Mouse (Mus musculus): ENCODE results near the gene Enthd1.

The Enthd1 gene

DNA sequence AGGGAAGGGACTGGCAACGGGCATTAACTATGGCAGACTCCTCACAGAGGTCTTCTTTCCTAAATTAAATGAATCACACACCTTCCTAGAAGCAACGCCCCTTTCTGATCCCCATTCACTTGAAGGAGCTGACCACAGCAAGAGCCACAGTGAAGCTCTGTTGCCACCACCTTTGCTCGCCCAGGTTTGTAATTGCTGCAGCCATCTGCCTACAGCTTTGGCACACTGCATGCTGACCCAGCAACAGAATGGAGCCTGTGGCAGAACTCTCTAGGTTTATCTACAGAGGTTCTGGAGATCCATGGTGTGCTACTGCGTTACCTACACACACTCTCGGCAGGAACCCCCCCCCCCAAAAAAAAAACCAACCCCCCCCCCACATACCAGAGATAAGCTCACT lies 74.8 kb downstream of the Enthd1 start:
- DNase-seq (ENCODE audit: extremely low spot score, low read depth, low spot score), result no peak

DNA sequence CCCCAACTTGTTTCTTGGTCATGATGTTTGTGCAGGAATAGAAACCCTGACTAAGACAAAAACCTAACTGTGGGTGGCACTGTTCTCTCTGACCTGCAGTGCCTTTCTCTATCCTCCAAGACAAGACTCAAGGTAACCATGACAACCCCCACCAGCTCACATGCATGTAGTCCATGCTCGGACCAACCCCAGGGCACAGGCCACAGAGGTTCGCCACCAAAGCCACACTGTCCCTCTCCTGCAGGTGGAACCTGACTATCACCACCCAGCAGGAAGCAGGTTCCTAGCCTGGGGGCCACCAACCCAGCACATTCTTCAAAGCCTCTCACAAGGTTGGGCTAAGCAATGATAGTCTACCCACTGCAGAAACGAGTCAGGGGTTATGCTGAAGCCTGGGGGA lies 76.3 kb downstream of the Enthd1 start:
- no peak for DNase-seq (ENCODE audit: extremely low spot score, low read depth, low spot score)

DNA sequence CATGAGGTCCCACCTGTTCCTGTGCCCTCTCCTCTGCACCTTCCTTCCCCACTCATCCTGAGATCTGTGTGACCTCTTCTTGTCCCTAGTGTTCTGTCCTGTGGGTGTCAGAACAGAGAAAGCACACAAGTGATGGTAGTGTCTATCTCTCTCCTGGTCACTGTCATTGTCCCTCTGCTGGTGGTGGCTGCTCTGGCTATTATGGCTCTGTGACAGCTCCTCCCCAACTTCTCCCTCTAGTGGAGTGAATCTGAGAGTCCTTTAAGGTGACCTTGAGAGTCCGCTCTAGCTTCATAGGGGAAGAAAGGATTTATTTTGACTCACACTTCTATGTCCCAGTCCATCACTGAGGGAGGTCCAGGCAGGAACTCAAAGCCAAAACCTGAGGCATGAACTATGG lies 79.4 kb downstream of the Enthd1 start:
- DNase-seq (ENCODE audit: extremely low spot score, low read depth, low spot score), result no peak

DNA sequence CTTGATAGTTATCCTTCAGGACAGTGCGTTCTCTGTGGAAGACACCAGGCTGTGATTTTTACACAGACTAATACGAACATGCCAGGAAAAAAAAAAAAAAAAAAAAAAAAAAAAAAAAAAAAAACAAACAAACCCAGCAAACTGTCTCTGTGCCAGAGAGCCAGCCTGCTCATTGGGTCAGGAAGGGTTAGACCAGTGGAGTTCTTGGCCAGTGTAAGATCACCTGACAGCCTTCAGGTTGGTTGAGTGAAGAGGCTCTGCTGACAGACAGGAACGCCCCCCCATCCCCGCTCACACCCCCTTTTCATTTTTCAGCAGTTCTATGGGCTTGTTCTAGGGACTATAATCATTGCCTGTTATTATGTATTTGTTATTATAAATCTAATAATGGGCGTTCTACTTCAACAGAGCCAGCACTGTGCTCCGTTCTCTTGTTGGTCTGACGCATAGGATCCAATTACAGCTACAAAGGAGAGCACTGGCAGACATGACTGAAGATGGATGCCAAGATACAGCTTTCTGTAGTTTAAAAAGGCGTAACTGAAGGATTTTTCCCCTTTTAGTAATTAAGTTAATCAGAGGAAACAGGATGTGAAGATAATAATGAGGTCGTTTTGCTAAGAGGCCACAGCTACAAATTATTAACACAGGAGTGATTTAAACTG lies 81.8 kb downstream of the Enthd1 start:
- no peak for DNase-seq (ENCODE audit: extremely low spot score, low read depth, low spot score)

DNA sequence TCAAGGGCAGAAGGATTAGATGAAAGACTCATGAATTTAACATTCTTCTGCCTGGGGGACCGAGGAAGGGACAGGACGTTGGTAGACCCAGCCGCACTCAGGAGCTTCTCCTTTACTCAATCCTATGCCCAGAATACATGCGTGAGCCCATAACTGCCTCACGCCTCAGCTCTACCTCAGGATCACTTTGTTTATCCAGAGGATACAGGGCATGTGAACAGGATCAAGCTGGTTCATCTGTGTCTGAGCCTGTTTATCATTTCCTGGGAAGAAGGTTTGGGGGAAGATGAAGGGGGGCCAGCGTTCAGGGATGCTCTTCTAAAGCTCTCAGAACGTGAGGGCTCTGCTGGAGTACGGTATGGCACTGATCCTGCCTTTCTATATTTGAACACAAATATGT lies 82.6 kb downstream of the Enthd1 start:
- DNase-seq (ENCODE audit: extremely low spot score, low read depth, low spot score), result no peak

DNA sequence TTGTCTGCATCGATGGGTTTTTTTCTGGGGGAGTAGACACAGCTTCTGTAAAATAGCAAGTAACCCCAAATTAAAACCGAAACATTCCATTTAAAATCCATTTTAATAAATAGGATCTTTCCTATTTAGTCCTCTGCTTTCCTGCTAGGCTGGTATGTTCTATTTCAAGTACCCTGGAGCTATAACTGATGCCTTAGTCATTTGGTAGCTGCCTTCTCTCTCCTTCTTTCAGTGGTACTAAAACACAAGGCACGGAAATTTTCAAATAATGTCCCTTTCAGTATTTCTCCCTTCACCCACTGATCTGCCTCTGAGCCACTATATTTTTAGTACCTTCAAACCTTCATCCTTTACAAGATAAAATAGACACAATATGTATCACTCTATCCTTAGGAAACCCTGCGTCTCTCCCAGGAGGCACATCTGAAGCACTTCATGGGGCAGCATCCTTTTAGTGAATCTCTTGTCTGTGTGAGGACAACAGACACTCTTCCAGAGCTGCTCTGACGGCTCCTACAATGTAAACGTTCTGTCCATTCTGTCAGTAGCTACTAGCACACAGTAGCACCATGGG lies 90.4 kb downstream of the Enthd1 start:
- no peak for DNase-seq (ENCODE audit: extremely low spot score, low read depth, low spot score)

DNA sequence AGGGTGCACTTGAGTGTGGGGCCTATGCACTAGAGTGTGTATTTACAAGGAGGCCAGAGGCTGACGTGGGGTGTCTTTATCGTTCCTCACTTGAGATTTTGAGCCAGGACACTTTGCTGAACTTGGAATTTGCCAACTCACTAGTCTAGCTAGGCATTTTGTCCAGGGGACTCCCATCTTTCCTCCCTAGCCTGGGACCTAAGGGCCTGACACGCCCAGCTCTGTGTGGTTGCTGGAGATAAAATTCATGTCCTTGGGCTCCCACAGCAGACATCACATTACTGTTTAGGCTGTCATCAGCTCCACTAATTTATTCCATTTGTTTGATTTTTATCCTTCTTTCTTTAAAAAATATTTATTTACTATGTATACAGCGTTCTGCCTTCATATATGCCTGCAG lies 97.1 kb downstream of the Enthd1 start:
- no peak for DNase-seq (ENCODE audit: extremely low spot score, low read depth, low spot score)

DNA sequence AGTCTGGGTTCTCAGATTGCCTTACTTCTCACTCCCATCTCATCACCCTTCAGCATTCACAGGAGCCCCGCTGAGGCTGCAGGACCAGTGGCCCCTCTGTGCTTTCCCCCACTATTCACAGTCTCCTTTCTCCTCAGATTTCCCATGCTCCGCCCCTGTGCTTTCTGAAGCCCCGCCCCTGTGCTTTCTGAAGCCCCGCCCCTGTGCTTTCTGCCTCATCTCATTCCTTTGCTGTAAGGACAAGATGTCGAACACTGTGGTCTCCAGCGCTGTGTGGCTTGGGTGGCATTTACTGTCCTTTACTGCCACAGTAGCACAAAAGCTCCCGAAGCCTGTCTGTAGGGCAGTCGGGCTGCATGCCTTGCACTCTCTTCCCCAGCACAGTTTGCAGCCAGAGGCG lies 102.8 kb downstream of the Enthd1 start:
- no peak for DNase-seq (ENCODE audit: extremely low spot score, low read depth, low spot score)

DNA sequence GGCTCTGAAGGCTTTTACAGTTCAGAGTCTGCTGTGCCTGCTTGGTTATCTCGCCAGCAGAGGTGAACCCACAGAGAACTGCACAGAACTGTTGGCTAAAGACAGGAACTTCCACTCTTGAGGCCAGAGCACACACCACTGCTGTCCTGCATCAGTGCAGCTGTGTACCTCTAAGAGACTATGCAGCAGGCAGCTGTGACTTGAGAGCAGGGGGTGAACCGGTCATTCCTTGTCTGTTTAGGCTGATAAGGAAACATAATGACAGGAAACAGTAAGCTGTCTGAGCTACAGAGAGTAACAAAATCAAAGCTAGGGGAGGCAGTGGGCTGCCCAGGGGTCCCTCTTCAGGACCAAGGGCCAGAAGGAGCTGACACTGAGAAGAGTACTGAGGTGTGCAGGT lies 103.5 kb downstream of the Enthd1 start:
- no peak for DNase-seq (ENCODE audit: extremely low spot score, low read depth, low spot score)

DNA sequence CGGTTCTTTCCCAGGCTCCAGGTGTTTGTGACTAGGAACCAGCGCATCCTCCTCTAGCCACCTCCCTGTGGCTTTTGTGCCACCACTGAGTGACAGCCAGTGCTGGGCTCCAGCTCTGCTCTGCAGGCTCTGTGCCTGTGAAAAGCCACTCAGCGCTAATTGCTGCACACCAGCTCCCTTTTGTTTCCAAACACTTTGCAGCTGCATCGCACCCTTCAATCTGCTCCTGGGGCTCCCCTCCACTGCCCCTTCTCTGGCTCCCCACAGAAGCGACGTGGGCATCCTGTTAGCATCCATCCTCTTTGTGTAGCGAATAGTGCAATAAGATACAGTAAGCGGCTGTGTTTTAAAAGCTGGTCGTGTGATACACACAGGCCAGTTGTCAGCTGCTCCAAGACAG lies 104.9 kb downstream of the Enthd1 start:
- no peak for DNase-seq (ENCODE audit: extremely low spot score, low read depth, low spot score)

DNA sequence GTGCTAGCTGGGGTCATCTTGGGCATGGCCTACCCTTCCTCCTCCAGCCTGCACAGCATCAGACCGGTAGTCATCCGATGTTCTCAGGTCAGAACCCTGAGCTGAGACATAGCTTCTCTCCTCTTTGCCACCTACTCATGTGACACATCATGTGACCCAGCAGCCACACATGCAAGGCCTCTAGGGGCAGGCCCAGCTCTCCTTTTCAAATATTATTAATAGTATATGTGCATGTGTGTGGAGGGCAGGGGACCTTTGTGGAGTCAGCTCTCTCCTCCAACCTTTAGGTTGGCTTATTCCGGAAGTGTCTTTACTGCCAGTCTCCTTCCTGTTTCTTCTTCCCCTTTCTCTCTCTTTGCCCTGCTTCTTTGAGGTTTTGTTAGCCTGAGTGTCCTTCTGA lies 107.0 kb downstream of the Enthd1 start:
- DNase-seq (ENCODE audit: extremely low spot score, low read depth, low spot score), result no peak

DNA sequence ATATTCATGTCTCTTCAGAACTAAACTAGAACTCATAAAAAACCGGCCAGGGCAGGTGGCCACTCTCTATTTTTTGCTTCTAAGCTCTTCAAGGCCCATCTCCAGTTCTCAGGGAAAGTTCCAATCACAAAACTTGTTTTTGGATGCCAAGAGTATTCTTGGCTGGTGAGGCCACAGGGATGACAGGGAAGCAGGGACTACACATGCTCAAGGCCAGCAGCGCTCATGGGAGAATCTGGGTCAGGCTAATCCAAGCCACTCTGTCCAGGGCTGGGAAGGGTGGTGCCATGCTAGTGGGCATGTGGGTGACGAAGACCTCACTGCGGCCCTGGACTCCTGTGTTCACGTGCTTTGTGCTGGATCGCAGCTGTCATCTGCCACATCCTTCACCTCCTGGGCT lies 110.5 kb downstream of the Enthd1 start:
- no peak for DNase-seq (ENCODE audit: extremely low spot score, low read depth, low spot score)

DNA sequence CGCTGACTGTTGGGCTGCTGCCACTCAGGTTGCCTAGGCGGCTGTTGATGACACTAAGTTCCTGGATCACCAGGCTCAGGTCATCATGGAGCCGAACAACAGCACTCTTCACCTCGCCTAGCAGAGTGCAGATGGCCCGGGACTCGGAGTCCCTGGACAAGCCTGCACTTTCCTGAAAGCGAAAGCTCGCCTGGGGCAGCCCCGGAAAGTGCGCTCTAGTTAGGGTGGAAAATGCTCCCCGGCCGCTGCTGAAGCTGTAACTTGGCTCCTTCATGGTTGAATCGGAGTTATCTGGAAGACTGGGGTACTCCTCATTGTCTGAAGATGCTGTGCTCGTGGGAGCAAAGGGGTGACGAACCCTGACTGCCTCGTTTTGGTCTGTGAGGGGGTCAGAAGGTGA lies 112.5 kb downstream of the Enthd1 start:
- DNase-seq (ENCODE audit: extremely low spot score, low read depth, low spot score), result no peak

DNA sequence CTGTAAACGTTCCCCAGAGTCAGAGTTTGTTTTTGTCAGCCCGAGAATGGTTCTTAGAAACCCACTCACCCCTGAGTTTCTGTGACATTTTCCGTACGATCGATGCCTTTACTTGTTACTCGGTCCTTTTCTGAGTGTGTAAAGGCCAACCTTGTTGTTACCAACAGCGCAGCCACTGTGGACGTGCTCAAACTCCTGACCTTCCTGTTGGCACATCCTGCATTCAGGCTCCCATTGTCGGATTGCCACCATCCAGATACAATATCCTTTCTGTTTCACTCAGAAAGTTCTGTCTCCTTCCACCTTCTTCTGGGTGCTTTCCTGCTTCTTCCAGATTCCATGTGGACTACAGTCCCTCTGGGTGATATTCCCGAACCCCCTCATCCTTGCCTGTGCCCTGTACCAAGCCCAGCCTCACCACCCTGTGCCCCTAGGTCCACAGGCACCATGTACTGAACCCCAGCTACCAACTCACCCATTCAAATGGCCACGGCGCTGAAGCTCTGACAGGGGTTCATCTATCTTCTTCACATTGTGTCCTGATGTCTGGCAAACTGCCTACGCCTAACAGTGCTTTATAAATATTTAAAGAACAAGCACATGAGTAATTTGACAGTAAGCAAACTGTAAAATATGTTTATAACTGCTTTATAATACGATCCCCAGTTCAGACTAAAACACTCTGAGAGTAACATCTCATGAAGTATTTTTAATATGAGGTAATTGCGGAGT lies 118.8 kb downstream of the Enthd1 start:
- DNase-seq (ENCODE audit: extremely low spot score, low read depth, low spot score), result no peak

DNA sequence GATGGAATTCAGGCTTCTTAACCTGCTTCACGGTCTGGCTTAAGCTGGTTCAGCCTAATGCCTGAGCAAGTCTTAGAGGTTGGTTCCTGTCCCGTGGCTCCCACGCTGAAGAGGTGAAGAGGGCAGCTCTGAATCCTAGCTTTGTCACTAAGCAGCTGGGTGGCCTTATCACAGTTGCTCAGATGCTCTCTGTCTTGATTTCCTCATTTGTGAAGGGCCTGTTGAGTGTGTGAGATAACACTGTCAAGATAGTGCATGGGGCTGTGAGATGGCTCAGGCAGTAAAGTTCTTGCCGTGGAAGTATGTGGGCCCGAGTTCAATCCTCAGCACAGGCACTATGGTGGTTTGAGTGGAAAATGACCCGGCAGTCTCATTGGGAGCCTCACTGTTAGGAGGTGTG lies 124.8 kb downstream of the Enthd1 start:
- no peak for DNase-seq (ENCODE audit: extremely low spot score, low read depth, low spot score)

DNA sequence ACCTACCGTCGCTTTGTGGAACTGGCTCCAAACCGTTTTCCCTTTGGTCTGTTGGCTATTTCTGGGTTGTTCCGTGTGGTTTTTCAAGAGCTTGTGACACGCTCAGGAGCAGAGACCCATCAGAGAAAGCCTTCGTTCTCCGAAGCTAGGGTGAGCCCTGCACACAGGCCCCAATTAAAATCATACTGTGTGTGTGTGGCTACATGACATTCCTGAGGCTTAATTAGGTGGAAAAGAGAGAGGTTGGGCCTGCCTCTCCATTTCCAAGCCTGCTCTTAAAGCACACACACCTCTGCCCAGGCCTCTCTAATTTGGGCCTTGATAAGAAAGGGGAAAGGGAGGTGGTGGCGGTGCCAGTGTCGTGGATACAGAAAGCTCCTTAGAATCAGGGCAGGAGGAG lies 126.5 kb downstream of the Enthd1 start:
- no peak for DNase-seq (ENCODE audit: extremely low spot score, low read depth, low spot score)

DNA sequence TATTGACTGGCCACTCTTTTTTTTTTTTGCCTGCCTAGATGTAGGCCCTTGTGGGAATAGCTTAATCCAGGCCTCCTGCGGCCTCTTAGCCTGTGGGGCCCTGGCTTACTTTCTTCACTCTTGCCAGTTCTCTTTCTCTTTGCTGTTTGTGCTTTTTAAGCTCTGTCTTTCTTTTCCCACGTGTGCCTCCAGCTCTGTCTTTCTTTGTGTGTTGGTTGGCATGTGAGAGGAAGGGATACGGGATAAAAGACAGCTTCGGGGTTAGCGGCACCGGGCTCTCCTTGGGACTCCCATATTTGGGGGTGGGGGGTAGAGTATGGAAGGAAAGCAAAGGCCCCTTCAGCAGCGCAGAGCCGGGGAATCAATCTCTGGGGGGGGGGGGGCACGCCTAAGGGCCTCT lies 127.0 kb downstream of the Enthd1 start:
- DNase-seq (ENCODE audit: extremely low spot score, low read depth, low spot score), result no peak

DNA sequence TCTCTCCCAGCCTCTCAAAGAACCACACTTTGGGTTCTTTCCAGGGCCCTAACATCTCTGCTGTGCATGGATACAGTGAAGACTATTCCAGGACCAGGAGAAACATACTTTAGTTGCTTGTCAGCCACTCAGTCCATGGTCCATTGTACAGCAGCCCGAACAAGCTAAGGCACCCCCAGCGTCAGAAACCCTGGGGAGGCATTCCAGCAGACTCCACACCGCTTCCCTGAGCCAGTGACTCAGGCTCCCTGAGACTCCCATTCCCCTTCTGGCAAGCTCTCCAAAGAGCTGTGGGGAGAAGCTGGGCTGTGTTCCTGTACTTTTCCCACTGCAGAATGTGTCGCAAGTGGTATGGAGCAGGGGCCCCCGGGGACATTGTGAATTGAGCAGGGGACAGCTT lies 128.0 kb downstream of the Enthd1 start:
- DNase-seq (ENCODE audit: extremely low spot score, low read depth, low spot score), result no peak

DNA sequence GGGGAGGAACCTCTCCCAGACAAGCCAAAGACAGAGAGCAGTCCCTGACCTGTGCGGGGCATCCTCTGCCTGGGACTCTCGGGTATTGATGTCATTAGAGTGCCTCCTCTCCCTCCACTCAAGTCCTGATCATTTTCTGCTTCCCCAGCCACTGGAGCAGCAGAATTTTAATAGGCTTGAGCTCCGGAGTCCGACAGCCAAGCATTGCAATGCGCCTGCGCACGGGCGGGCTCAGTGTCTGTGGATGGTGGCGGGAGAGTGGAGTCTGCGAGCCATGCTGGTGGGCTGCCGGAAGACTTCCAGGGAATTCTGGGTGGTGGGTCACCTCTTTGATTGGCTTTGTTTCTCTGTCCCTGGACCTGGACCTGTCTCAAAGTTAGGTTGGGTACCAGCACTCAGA lies 134.6 kb downstream of the Enthd1 start:
- DNase-seq (ENCODE audit: extremely low spot score, low read depth, low spot score), result no peak

DNA sequence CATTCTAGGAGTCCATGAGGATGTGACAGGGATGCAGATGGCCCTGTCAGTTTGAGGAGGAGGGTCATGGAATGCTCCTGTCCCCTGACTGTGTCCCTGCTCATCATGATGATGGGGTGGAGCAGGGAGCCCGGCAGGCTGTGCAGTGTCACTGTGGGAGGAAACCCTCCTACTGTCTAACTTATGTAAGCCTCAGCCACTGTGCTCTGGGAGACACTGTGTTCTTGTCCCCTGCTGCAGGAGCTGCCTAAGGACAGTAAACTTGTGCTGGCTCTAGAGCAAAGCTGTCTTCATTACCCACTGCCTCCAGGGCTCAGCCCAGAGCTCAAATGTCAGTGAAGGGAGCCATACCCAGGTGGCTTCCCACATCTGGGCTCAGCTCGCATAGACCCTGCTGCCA lies 146.8 kb downstream of the Enthd1 start:
- no peak for DNase-seq (ENCODE audit: extremely low spot score, low read depth, low spot score)

DNA sequence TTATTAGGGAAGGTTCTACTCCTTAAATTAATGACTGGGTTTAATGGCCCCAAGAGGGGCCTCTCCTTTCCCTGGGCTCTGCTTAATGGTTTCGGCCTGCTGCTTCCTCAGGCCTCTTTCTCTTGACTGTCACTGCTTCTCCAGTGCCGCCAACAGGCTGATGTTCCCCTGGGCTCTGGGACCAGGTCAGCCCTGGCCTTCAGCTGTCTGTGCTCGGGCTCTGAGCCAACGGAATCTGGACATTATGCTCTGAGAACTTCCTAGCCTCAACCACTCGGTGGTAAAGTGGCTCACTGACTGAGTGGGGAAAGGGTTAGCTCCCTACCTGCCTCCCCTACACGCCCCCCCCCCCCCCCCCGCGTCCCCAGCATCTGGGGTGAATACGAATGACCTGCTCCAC lies 147.9 kb downstream of the Enthd1 start:
- DNase-seq (ENCODE audit: extremely low spot score, low read depth, low spot score), result no peak

DNA sequence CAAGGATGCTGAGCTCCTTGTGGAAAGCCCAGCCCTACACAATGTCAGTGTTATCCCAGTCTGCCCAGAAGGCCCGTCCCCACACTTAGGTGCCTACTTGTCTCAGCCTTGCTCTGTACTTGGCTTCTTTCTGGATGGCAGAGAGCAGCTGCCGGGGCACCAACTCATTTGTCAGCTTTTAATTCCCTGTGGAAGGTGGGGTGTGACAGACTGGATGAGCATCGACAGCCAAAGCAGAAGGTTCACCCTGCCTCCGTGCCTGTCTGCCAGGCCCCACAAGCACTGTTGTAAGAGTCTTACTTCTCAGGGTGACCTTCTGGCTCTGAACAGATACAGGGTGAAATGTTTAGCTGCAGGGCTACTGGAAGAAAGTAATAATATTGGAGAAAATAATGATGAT lies 149.8 kb downstream of the Enthd1 start:
- no peak for DNase-seq (ENCODE audit: extremely low spot score, low read depth, low spot score)

All from hindlimb bud, embryonic 11.5 days (tissue).